In the genomic region with DNA sequence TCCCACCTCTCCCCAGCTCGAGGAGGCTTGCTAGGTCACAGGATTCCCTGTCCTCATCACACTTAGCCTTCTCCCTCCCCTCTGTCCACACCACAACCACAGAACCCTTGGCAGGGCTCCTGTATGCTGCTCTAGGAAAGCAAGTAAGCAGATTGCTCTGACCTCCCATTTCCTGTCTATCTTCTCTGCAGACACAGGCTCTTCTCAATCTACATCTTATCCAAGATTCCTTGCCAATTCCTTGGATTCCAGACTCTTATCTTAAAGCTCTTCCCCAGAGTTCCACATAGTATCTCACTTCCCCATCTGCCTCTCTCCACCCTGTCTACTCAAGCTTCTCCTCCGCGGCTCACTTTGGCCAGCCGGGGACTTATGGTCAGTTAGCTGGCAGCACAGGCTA, we compare ENCODE assay signal across 8 mouse cellular contexts. TPM values are rescaled to one million over a fixed set of nuclear protein-coding genes. Genes with fewer than 3 reads are reported as not detected.
DNase-seq lines count a peak whose midpoint lies in the region; ATAC-seq and TF ChIP-seq lines count a peak whose summit lies in the region.
"Had no signal": no experiment of that assay in that cellular context is flagged by ENCODE, and none has a peak within 500 bp of the region (broad histone marks: within the 10 kb centered on the region; RNA-seq: fewer than 3 reads in every experiment).

No protein-coding gene starts in this region.

- DNase-seq in stomach, postnatal 0 days (ENCODE audit: low spot score) = no peak
- DNase-seq in heart, adult 8-10 months (ENCODE audit: low spot score) = peak; percentile 47
- no peak for DNase-seq in liver, embryonic 13.5 days
- no peak for DNase-seq in adrenal gland, postnatal 36 days
- DNase-seq in adrenal gland, adult 18-20 months (ENCODE audit: low spot score in 2 of 2) = no peak
- DNase-seq: adrenal gland, adult 2 months had no signal

- TF ChIP-seq EP300 in stomach, postnatal 0 days (optimal IDR thresholded peaks at IDR 0.05) = no peak

- 0 out of 2 replicates have a peak overlapping the region, but pooled peaks have one; percentile 3 for H3K4me2 ChIP-seq in stomach, embryonic 16.5 days (ENCODE audit: low read depth, low read length)
- no peak overlapping the region for H3K4me2 ChIP-seq in stomach, postnatal 0 days (replicated peaks; ENCODE audit: low read depth)
- peak overlapping the region; percentile 45 for H3K4me2 ChIP-seq in liver, embryonic 13.5 days
- no peak overlapping the region for H3K4me2 ChIP-seq in midbrain, embryonic 13.5 days (replicated peaks)

- no peak overlapping the region for H3K4me3 ChIP-seq in stomach, embryonic 16.5 days (replicated peaks; ENCODE audit: low read length)
- H3K4me3 ChIP-seq in stomach, postnatal 0 days (ENCODE audit: low read depth, low read length) = no peak overlapping the region
- H3K4me3 ChIP-seq in liver, embryonic 13.5 days (replicated peaks) = peak overlapping the region; percentile 6; the same call in 1 of the 2 replicates
- H3K4me3 ChIP-seq in midbrain, embryonic 13.5 days (replicated peaks) = no peak overlapping the region

- TF ChIP-seq CTCF in stomach, postnatal 0 days (IDR thresholded peaks at IDR 0.05; ENCODE audit: low read depth) = no peak

- H3K4me1 ChIP-seq in stomach, embryonic 16.5 days (ENCODE audit: control insufficient read depth, insufficient read depth, low read length) = no peaks in the 10 kb centered on the region
- no peaks in the 10 kb centered on the region for H3K4me1 ChIP-seq in stomach, postnatal 0 days (replicated peaks; ENCODE audit: control insufficient read depth, insufficient read depth)
- H3K4me1 ChIP-seq in liver, embryonic 13.5 days (replicated peaks) = peaks cover 42% of the 10 kb centered on the region
- peaks cover 22% of the 10 kb centered on the region for H3K4me1 ChIP-seq in midbrain, embryonic 13.5 days (replicated peaks)

- no peaks in the 10 kb centered on the region for H3K36me3 ChIP-seq in stomach, embryonic 16.5 days (ENCODE audit: control insufficient read depth, insufficient read depth, low read length)
- H3K36me3 ChIP-seq in stomach, postnatal 0 days (ENCODE audit: control insufficient read depth, insufficient read depth, low read length) = 0 out of 2 replicates have a peak, but pooled peaks cover 3% of the 10 kb centered on the region
- peaks cover 26% of the 10 kb centered on the region for H3K36me3 ChIP-seq in liver, embryonic 13.5 days
- peaks cover 21% of the 10 kb centered on the region for H3K36me3 ChIP-seq in midbrain, embryonic 13.5 days

- H3K9me3 ChIP-seq in stomach, embryonic 16.5 days (replicated peaks; ENCODE audit: control insufficient read depth, low read length) = no peaks in the 10 kb centered on the region
- no peaks in the 10 kb centered on the region for H3K9me3 ChIP-seq in stomach, postnatal 0 days (ENCODE audit: control insufficient read depth, low read length)
- no peaks in the 10 kb centered on the region for H3K9me3 ChIP-seq in liver, embryonic 13.5 days (replicated peaks)
- H3K9me3 ChIP-seq in midbrain, embryonic 13.5 days = no peaks in the 10 kb centered on the region

- ATAC-seq in stomach, embryonic 16.5 days (ENCODE audit: insufficient read depth, low FRiP score) = no peak
- ATAC-seq in stomach, postnatal 0 days (ENCODE audit: low FRiP score, low TSS enrichment) = no peak
- ATAC-seq in liver, embryonic 13.5 days (ENCODE audit: low read depth) = peak; percentile 68
- no peak for ATAC-seq in midbrain, embryonic 13.5 days

- H3K27ac ChIP-seq in stomach, embryonic 16.5 days (ENCODE audit: low read length) = peak overlapping the region; percentile 5; the same call in 1 of the 2 replicates
- H3K27ac ChIP-seq in stomach, postnatal 0 days (replicated peaks) = no peak overlapping the region
- peak overlapping the region; percentile 70 for H3K27ac ChIP-seq in liver, embryonic 13.5 days
- H3K27ac ChIP-seq in midbrain, embryonic 13.5 days = no peak overlapping the region

- no peak overlapping the region for H3K9ac ChIP-seq in stomach, embryonic 16.5 days (ENCODE audit: low read length)
- no peak overlapping the region for H3K9ac ChIP-seq in stomach, postnatal 0 days (ENCODE audit: low read length)
- H3K9ac ChIP-seq in liver, embryonic 13.5 days = peak overlapping the region; percentile 53
- no peak overlapping the region for H3K9ac ChIP-seq in midbrain, embryonic 13.5 days (replicated peaks)

- H3K27me3 ChIP-seq in stomach, embryonic 16.5 days (ENCODE audit: control insufficient read depth, insufficient read depth, low read length) = no peaks in the 10 kb centered on the region
- no peaks in the 10 kb centered on the region for H3K27me3 ChIP-seq in stomach, postnatal 0 days (ENCODE audit: control insufficient read depth, insufficient read depth, low read length)
- H3K27me3 ChIP-seq in liver, embryonic 13.5 days = no peaks in the 10 kb centered on the region
- no peaks in the 10 kb centered on the region for H3K27me3 ChIP-seq in midbrain, embryonic 13.5 days

- WGBS in stomach, embryonic 16.5 days = 48% methylated on average over 4 of the region's 4 CpGs
- 36% methylated on average over 4 of the region's 4 CpGs for WGBS in stomach, postnatal 0 days
- WGBS in liver, embryonic 13.5 days (ENCODE audit: insufficient replicate concordance) = 7% methylated on average over 4 of the region's 4 CpGs
- 91% methylated on average over 4 of the region's 4 CpGs for WGBS in midbrain, embryonic 13.5 days

RNA-seq across cellular contexts. Expression of a gene that starts 16.1 kb away (rescaled TPM):
- polyA plus RNA-seq in stomach, embryonic 16.5 days (2015; fragmentation: Nextera tagmentation; extraction: Ambion mirVana) = 9.7 and 14.6 TPM in 2 replicates
- 5.2 and 5.6 TPM in 2 replicates for polyA plus RNA-seq in stomach, postnatal 0 days (2015; fragmentation: Nextera tagmentation; extraction: Ambion mirVana)
- 10 to 100 TPM; 28.0 to 36.2 (median 29.7) TPM for total RNA-seq in heart, adult 8-10 months (2022)
- polyA plus RNA-seq in liver, embryonic 13.5 days (2015; fragmentation: Nextera tagmentation; extraction: Ambion mirVana) = 13.0 and 17.5 TPM in 2 replicates
- 33.6 and 38.0 TPM in 2 replicates for polyA plus RNA-seq in midbrain, embryonic 13.5 days (2015; fragmentation: Nextera tagmentation; extraction: Ambion mirVana)
- 10 to 100 TPM; 43.0 to 61.4 TPM for total RNA-seq in adrenal gland, postnatal 36 days (2021)
- 10 to 100 TPM; 52.2 to 58.5 TPM for total RNA-seq in adrenal gland, adult 18-20 months (2021)

RNA-seq across cellular contexts. Expression of a gene that starts 49.3 kb away (rescaled TPM):
- 43.3 and 46.5 TPM in 2 replicates for polyA plus RNA-seq in stomach, embryonic 16.5 days (2015; fragmentation: Nextera tagmentation; extraction: Ambion mirVana)
- polyA plus RNA-seq in stomach, postnatal 0 days (2015; fragmentation: Nextera tagmentation; extraction: Ambion mirVana) = 13.8 and 15.0 TPM in 2 replicates
- 10 to 100 TPM in 3 of 4 experiments, 1 to 10 TPM in 1; 8.1 to 18.6 (median 12.5) TPM for total RNA-seq in heart, adult 8-10 months (2022)
- polyA plus RNA-seq in liver, embryonic 13.5 days (2015; fragmentation: Nextera tagmentation; extraction: Ambion mirVana) = 15.8 and 19.0 TPM in 2 replicates
- 85.5 and 89.6 TPM in 2 replicates for polyA plus RNA-seq in midbrain, embryonic 13.5 days (2015; fragmentation: Nextera tagmentation; extraction: Ambion mirVana)
- 10 to 100 TPM; 44.3 to 62.3 TPM for total RNA-seq in adrenal gland, postnatal 36 days (2021)
- total RNA-seq in adrenal gland, adult 18-20 months (2021) = 10 to 100 TPM; 46.7 to 72.0 TPM

Comparison
In these comparisons a context has a peak if more than half of its experiments do, and no peak if none do; other contexts are left out.
1. H3K27ac ChIP-seq: peak in stomach, embryonic 16.5 days (single experiment) and liver, embryonic 13.5 days (single experiment); none in stomach, postnatal 0 days (single experiment) and midbrain, embryonic 13.5 days (single experiment).
2. H3K4me2 ChIP-seq: peak in stomach, embryonic 16.5 days (single experiment) and liver, embryonic 13.5 days (single experiment); none in stomach, postnatal 0 days (single experiment) and midbrain, embryonic 13.5 days (single experiment).